Mouse (Mus musculus) heart, embryonic 11.5 days (tissue): Measurements from ENCODE around the gene Igf2bp1. TPM values are rescaled to one million over a fixed set of nuclear protein-coding genes. Genes with fewer than 3 reads are reported as not detected.
A peak's percentile ranks its signal among the peaks of the same experiment; 100 is the strongest.

ENCODE experiments used
- ATAC-seq: fragments of 200-750 bp; cut with Nextera tagmentation; replicated peaks from 2 replicates; pipeline ENCODE4 v1.8.0; 2017; ENCODE audit warnings: moderate library complexity; ENCODE audit not compliant: insufficient number of reproducible peaks, low FRiP score, low TSS enrichment
- H3K27ac ChIP-seq: fragments of 300-500 bp; sonication (generic); 2 replicates; pipeline ENCODE4 v1.5.1; 2014; ENCODE audit warnings: mild to moderate bottlenecking, low read depth, low read length
- H3K27me3 ChIP-seq: fragments of 300-500 bp; sonication (generic); 2 replicates; pipeline ENCODE4 v1.6.1; 2014; ENCODE audit warnings: mild to moderate bottlenecking, low read length, mixed read lengths; ENCODE audit not compliant: control insufficient read depth, insufficient read depth
- H3K36me3 ChIP-seq: fragments of 300-500 bp; sonication (generic); 2 replicates; pipeline ENCODE4 v1.6.1; 2014; ENCODE audit warnings: mild to moderate bottlenecking, low read length, moderate library complexity, mixed read lengths; ENCODE audit not compliant: control insufficient read depth, insufficient read depth
- H3K4me1 ChIP-seq: fragments of 300-500 bp; sonication (generic); 2 replicates; pipeline ENCODE4 v1.6.1; 2014; ENCODE audit warnings: low read length; ENCODE audit not compliant: control insufficient read depth, insufficient read depth
- H3K4me2 ChIP-seq: fragments of 300-500 bp; sonication (generic); 2 replicates; pipeline ENCODE4 v1.6.1; 2014; ENCODE audit warnings: mild to moderate bottlenecking, moderate library complexity
- H3K4me3 ChIP-seq: fragments of 300-500 bp; sonication (generic); 2 replicates; pipeline ENCODE4 v1.5.1; 2014; ENCODE audit warnings: low read depth, low read length
- H3K9ac ChIP-seq: fragments of 300-500 bp; sonication (generic); 2 replicates; pipeline ENCODE4 v1.6.1; 2014; ENCODE audit warnings: mild to moderate bottlenecking, low read depth, low read length, moderate library complexity
- H3K9me3 ChIP-seq: fragments of 300-500 bp; sonication (generic); replicated peaks from 2 replicates; pipeline ENCODE4 v1.6.1; 2016; ENCODE audit warnings: low read length; ENCODE audit not compliant: control insufficient read depth
- WGBS: fragments of 180-500 bp; shearing (Covaris S2); extraction: QIAGEN DNeasy Blood & Tissue Kit; methylation state at CpG from one replicate; pipeline ENCODE4 v1.1.7; 2014; ENCODE audit not compliant: insufficient replicate concordance; 5-methylcytosine and 5-hydroxymethylcytosine counted together
- microRNA-seq: library from miRNA; unstranded; fragments of <30 nt; microRNA quantifications from one replicate; pipeline ENCODE4, GENCODE M21; 2016; ENCODE audit warnings: borderline number of aligned reads
- polyA plus RNA-seq: library from polyadenylated mRNA; unstranded; fragments of >200 nt; fragmentation: Nextera tagmentation; extraction: Ambion mirVana; gene quantifications from 2 replicates; pipeline ENCODE4 v1.2.1, GENCODE M21; 2014

The Igf2bp1 gene
- polyA plus RNA-seq, 1 experiment from 2014 or later = 51.5 TPM

GRCm38 (mm10) chr11:95911579-95911978 lies 94.2 kb downstream of the Igf2bp1 start:
- peaks cover 37% of the 10 kb centered on the region for H3K27me3 ChIP-seq
- WGBS = 18% methylated on average over 6 of the region's 7 CpGs
- H3K4me2 ChIP-seq = no peak overlapping the region

GRCm38 (mm10) chr11:95907805-95908524 lies 97.8 kb downstream of the Igf2bp1 start:
- ATAC-seq = no peak

More at GRCm38 (mm10) chr11:95911579-95911978, 94.2 kb downstream of the Igf2bp1 start:
- no peaks in the 10 kb centered on the region for H3K9me3 ChIP-seq
- no peak overlapping the region for H3K27ac ChIP-seq
- no peak overlapping the region for H3K4me3 ChIP-seq
- no peak overlapping the region for H3K9ac ChIP-seq
- peaks cover 12% of the 10 kb centered on the region for H3K4me1 ChIP-seq
- no peaks in the 10 kb centered on the region for H3K36me3 ChIP-seq
- ATAC-seq = no peak

More at GRCm38 (mm10) chr11:95907805-95908524, 97.8 kb downstream of the Igf2bp1 start:
- Histone ChIP-seq H3K4me1 (no peaks in the 10 kb centered on the region), H3K27me3 (peaks cover 3% of the 10 kb centered on the region), H3K36me3 (no peaks in the 10 kb centered on the region), H3K4me3 (no peak overlapping the region), H3K9ac (no peak overlapping the region), H3K27ac (no peak overlapping the region), H3K4me2 (no peak overlapping the region), H3K9me3 (no peaks in the 10 kb centered on the region)
- WGBS = 75% methylated on average over 5 of the region's 5 CpGs

Small RNAs within 50 kb of the gene (microRNA-seq; reads per million reads assigned to microRNA genes)
- 1.6 reads per million, percentile 21 among the genes with 10 or more reads in this experiment for gene Mir3063

Other genes with a start within 250 kb of the Igf2bp1 start
- gene Phospho1, start 181.4 kb downstream of the Igf2bp1 start, polyA plus RNA-seq = 1.1 TPM in 1 of 2 replicates, not detected in the other
- 43.1 and 44.6 TPM in 2 replicates for gene Gngt2, start 168.7 kb downstream of the Igf2bp1 start, polyA plus RNA-seq
- gene Abi3, start 163.5 kb downstream of the Igf2bp1 start, polyA plus RNA-seq = 11.5 and 21.1 TPM in 2 replicates
- gene B4galnt2, start 91.0 kb downstream of the Igf2bp1 start, polyA plus RNA-seq = 0.11 TPM in 1 of 2 replicates, not detected in the other
- not detected in 2 replicates for gene Gip, start 18.6 kb upstream of the Igf2bp1 start, polyA plus RNA-seq
- gene Snf8, start 28.9 kb upstream of the Igf2bp1 start, polyA plus RNA-seq = 27.1 and 31.3 TPM in 2 replicates
- gene Ube2z, start 59.4 kb upstream of the Igf2bp1 start, polyA plus RNA-seq = 23.0 and 33.1 TPM in 2 replicates
- 1,582 and 1,616 TPM in 2 replicates for gene Atp5g1, start 69.7 kb upstream of the Igf2bp1 start, polyA plus RNA-seq
- gene Calcoco2, start 106.0 kb upstream of the Igf2bp1 start, polyA plus RNA-seq = not detected in 2 replicates
- not detected in 2 replicates for gene Ttll6, start 127.8 kb upstream of the Igf2bp1 start, polyA plus RNA-seq
- not detected in 2 replicates for gene Hoxb13, start 188.4 kb upstream of the Igf2bp1 start, polyA plus RNA-seq